Mouse (Mus musculus): ENCODE results near the gene Ptprs.

The Ptprs gene

DNA sequence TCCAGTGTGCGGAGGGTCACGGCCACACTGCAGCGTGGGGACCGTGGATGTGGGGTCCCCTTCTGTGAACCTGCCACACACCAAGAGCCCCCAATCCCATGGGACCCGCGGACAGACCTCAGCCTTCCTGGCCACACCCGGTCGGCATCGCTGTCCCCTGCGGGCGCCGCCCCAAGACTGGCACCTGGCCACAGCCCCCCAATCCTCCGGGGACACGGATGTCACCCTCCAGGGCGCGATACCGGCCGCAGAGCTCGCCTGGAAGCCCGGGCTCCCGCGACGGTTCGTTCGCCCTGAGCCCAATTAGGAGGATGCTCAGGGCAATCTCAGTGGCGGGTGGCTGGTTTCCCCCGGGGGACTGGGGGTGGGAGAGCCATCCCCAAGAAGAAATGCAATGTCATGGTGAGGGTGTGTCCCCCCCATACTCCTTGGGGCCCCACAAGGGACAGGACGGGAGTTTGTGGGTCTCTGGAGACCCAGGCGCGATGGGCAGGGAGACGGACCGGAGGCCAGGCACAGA, 1.9 kb downstream of the Ptprs start:
- peaks cover 88% of the 10 kb centered on the region for H3K27me3 ChIP-seq (ENCODE audit: insufficient read depth, low read length)
- H3K4me1 ChIP-seq (replicated peaks; ENCODE audit: low read depth, low read length): peaks cover 92% of the 10 kb centered on the region
- H3K4me3 ChIP-seq (replicated peaks; ENCODE audit: low read length): peak overlapping the region; percentile 86
- H3K36me3 ChIP-seq (ENCODE audit: insufficient read depth, low read length): 0 out of 2 replicates have a peak, but pooled peaks cover 3% of the 10 kb centered on the region
- no peak for TF ChIP-seq POU5F1 (IDR thresholded peaks at IDR 0.05; ENCODE audit: borderline replicate concordance, low read length)
- TF ChIP-seq NANOG (IDR thresholded peaks at IDR 0.05; ENCODE audit: borderline replicate concordance, low read length): no peak
- no peak for TF ChIP-seq CTCF (conservative IDR thresholded peaks at IDR 0.05; ENCODE audit: low read length)
- H3K9me3 ChIP-seq (ENCODE audit: low read length): no peaks in the 10 kb centered on the region

GRCm38 (mm10) chr17:56473611-56473905, 2.7 kb downstream of the Ptprs start:
- H3K9me3 ChIP-seq (ENCODE audit: low read length): no peaks in the 10 kb centered on the region
- TF ChIP-seq NANOG (IDR thresholded peaks at IDR 0.05; ENCODE audit: borderline replicate concordance, low read length): no peak
- TF ChIP-seq CTCF (conservative IDR thresholded peaks at IDR 0.05; ENCODE audit: low read length): no peak
- no peak for TF ChIP-seq POU5F1 (IDR thresholded peaks at IDR 0.05; ENCODE audit: borderline replicate concordance, low read length)
- 0 out of 2 replicates have a peak, but pooled peaks cover 3% of the 10 kb centered on the region for H3K36me3 ChIP-seq (ENCODE audit: insufficient read depth, low read length)
- peak overlapping the region; percentile 86 for H3K4me3 ChIP-seq (replicated peaks; ENCODE audit: low read length)
- H3K4me1 ChIP-seq (replicated peaks; ENCODE audit: low read depth, low read length): peaks cover 92% of the 10 kb centered on the region
- peaks cover 82% of the 10 kb centered on the region for H3K27me3 ChIP-seq (ENCODE audit: insufficient read depth, low read length)

- Histone ChIP-seq H3K4me3 (replicated peaks; ENCODE audit: low read length) (peak overlapping the region; percentile 86), H3K27me3 (ENCODE audit: insufficient read depth, low read length) (peaks cover 76% of the 10 kb centered on the region), H3K36me3 (ENCODE audit: insufficient read depth, low read length) (0 out of 2 replicates have a peak, but pooled peaks cover 3% of the 10 kb centered on the region), H3K9me3 (ENCODE audit: low read length) (no peaks in the 10 kb centered on the region), H3K4me1 (replicated peaks; ENCODE audit: low read depth, low read length) (peaks cover 92% of the 10 kb centered on the region)
- TF ChIP-seq NANOG (IDR thresholded peaks at IDR 0.05; ENCODE audit: borderline replicate concordance, low read length): no peak
- TF ChIP-seq CTCF (conservative IDR thresholded peaks at IDR 0.05; ENCODE audit: low read length): peak; percentile 14; the same call in 1 of the 2 replicates
- no peak for TF ChIP-seq POU5F1 (IDR thresholded peaks at IDR 0.05; ENCODE audit: borderline replicate concordance, low read length)
Measured at GRCm38 (mm10) chr17:56472733-56473610, 3.3 kb downstream of the Ptprs start.

- Histone ChIP-seq H3K36me3 (ENCODE audit: insufficient read depth, low read length) (0 out of 2 replicates have a peak, but pooled peaks cover 3% of the 10 kb centered on the region), H3K4me3 (replicated peaks; ENCODE audit: low read length) (peak overlapping the region; percentile 86), H3K9me3 (ENCODE audit: low read length) (no peaks in the 10 kb centered on the region), H3K27me3 (ENCODE audit: insufficient read depth, low read length) (peaks cover 68% of the 10 kb centered on the region), H3K4me1 (replicated peaks; ENCODE audit: low read depth, low read length) (peaks cover 91% of the 10 kb centered on the region)
- TF ChIP-seq CTCF (conservative IDR thresholded peaks at IDR 0.05; ENCODE audit: low read length) (no peak), NANOG (IDR thresholded peaks at IDR 0.05; ENCODE audit: borderline replicate concordance, low read length) (no peak), POU5F1 (IDR thresholded peaks at IDR 0.05; ENCODE audit: borderline replicate concordance, low read length) (no peak)
Measured at GRCm38 (mm10) chr17:56472121-56472520, 4.2 kb downstream of the Ptprs start.

DNA sequence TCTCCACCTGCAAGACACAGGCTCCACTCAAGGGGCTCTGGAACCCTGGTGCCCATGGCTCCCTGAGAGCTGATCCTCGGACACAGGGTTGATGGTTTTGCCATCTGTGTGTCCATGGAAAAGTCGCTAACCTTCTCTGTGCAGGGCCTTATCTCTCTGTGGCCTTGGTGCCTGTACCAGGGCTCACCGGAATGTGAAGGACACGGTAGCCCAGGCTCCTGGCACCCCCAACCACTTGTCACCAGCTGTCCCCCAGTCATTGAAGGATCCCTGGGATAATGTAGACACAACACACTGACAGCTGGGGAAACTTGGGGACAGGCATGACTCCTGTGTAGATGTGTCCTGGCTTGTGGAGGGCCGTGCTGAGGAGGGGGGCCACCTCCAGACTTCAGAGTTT, 5.1 kb downstream of the Ptprs start:
- Histone ChIP-seq H3K27me3 (ENCODE audit: insufficient read depth, low read length) (peaks cover 61% of the 10 kb centered on the region), H3K36me3 (ENCODE audit: insufficient read depth, low read length) (0 out of 2 replicates have a peak, but pooled peaks cover 3% of the 10 kb centered on the region), H3K9me3 (ENCODE audit: low read length) (no peaks in the 10 kb centered on the region), H3K4me3 (replicated peaks; ENCODE audit: low read length) (peak overlapping the region; percentile 71), H3K4me1 (replicated peaks; ENCODE audit: low read depth, low read length) (peaks cover 89% of the 10 kb centered on the region)
- TF ChIP-seq POU5F1 (IDR thresholded peaks at IDR 0.05; ENCODE audit: borderline replicate concordance, low read length): no peak
- no peak for TF ChIP-seq NANOG (IDR thresholded peaks at IDR 0.05; ENCODE audit: borderline replicate concordance, low read length)
- no peak for TF ChIP-seq CTCF (conservative IDR thresholded peaks at IDR 0.05; ENCODE audit: low read length)

DNA sequence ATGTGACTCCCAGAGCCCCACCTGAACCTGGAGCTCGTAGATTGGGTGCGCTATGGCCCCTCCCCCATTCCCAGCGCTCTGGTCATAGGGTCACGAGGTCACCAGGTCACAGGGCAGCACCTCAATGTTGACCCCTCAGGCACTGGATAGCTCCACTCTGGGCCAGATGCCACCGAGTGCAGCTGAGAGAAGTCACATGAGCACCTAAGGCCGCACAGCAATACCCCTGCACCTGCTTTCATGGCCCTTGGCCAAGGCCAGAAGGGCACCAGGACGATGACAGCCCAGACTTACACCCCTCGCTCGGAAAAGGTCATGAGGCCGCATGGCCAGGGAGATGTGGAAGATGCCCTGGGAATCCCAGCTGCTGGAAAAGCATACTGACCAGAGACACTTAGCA, 5.7 kb downstream of the Ptprs start:
- Histone ChIP-seq H3K9me3 (ENCODE audit: low read length) (no peaks in the 10 kb centered on the region), H3K4me3 (replicated peaks; ENCODE audit: low read length) (peak overlapping the region; percentile 71), H3K36me3 (ENCODE audit: insufficient read depth, low read length) (0 out of 2 replicates have a peak, but pooled peaks cover 3% of the 10 kb centered on the region), H3K27me3 (ENCODE audit: insufficient read depth, low read length) (peaks cover 57% of the 10 kb centered on the region), H3K4me1 (replicated peaks; ENCODE audit: low read depth, low read length) (peaks cover 88% of the 10 kb centered on the region)
- TF ChIP-seq NANOG (IDR thresholded peaks at IDR 0.05; ENCODE audit: borderline replicate concordance, low read length) (no peak), CTCF (conservative IDR thresholded peaks at IDR 0.05; ENCODE audit: low read length) (no peak), POU5F1 (IDR thresholded peaks at IDR 0.05; ENCODE audit: borderline replicate concordance, low read length) (no peak)

DNA sequence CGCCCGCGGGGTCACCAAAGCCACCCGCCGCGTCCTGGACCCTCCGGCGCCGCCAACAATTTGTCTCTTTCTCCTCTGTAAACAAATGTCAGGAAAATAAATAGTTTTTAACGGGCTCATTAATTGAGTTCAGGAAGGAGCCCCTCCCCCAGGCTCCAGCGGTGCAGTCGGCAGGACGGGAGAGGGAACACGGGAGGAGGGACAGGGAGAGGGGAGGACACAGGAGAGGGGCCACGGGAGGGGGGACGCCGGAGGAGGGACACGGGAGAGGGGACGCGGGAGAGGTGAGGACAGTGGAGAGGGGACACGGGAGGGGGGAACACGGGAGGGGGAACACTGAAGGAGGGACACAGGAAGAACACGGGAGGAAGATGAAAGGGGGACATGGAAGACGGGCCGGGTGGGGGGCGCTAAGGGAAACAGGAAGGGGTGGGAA, 6.3 kb downstream of the Ptprs start:
- peaks cover 85% of the 10 kb centered on the region for H3K4me1 ChIP-seq (replicated peaks; ENCODE audit: low read depth, low read length)
- H3K36me3 ChIP-seq (ENCODE audit: insufficient read depth, low read length): 0 out of 2 replicates have a peak, but pooled peaks cover 3% of the 10 kb centered on the region
- H3K9me3 ChIP-seq (ENCODE audit: low read length): no peaks in the 10 kb centered on the region
- H3K27me3 ChIP-seq (ENCODE audit: insufficient read depth, low read length): peaks cover 51% of the 10 kb centered on the region
- TF ChIP-seq CTCF (conservative IDR thresholded peaks at IDR 0.05; ENCODE audit: low read length) (no peak), POU5F1 (IDR thresholded peaks at IDR 0.05; ENCODE audit: borderline replicate concordance, low read length) (no peak), NANOG (IDR thresholded peaks at IDR 0.05; ENCODE audit: borderline replicate concordance, low read length) (no peak)
- H3K4me3 ChIP-seq (replicated peaks; ENCODE audit: low read length): peak overlapping the region; percentile 71

DNA sequence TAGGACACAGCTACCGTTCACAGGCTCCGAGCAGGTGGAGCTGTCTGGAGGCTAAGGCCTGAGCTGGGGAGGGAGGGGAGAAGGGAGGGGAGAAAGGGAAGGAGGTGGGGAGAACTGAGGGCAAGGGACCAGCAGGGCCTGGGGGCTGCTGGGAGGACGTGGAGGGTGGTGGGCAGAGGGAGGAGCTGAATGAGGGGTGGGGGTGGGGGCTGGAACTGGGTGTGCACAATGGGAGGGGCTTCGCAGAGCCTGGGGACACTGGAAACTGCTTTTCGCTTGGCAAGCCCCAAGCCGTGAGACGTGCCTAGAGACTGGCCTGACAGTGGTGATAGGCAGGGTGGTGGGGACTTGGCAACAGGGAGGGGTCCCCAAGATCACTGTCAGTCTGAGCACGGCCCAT, 7.0 kb downstream of the Ptprs start:
- peak overlapping the region; percentile 71 for H3K4me3 ChIP-seq (replicated peaks; ENCODE audit: low read length)
- peaks cover 44% of the 10 kb centered on the region for H3K27me3 ChIP-seq (ENCODE audit: insufficient read depth, low read length)
- H3K9me3 ChIP-seq (ENCODE audit: low read length): no peaks in the 10 kb centered on the region
- peaks cover 82% of the 10 kb centered on the region for H3K4me1 ChIP-seq (replicated peaks; ENCODE audit: low read depth, low read length)
- TF ChIP-seq CTCF (conservative IDR thresholded peaks at IDR 0.05; ENCODE audit: low read length) (no peak), POU5F1 (IDR thresholded peaks at IDR 0.05; ENCODE audit: borderline replicate concordance, low read length) (no peak), NANOG (IDR thresholded peaks at IDR 0.05; ENCODE audit: borderline replicate concordance, low read length) (no peak)
- 0 out of 2 replicates have a peak, but pooled peaks cover 3% of the 10 kb centered on the region for H3K36me3 ChIP-seq (ENCODE audit: insufficient read depth, low read length)
